Comparison of ENCODE assay signal across 15 mouse cellular contexts in genomic region chr3:149170191-149170590, GRCm38 (mm10).
DNase-seq lines count a peak whose midpoint lies in the region; ATAC-seq lines count a peak whose summit lies in the region.
"Had no signal": no experiment of that assay in that cellular context is flagged by ENCODE, and none has a peak within 500 bp of the region (broad histone marks: within the 10 kb centered on the region; RNA-seq: fewer than 3 reads in every experiment).

No protein-coding gene starts in this region.

- peak; percentile 67 for ATAC-seq in liver, embryonic 16.5 days (ENCODE audit: low read depth)
- ATAC-seq in stomach, embryonic 16.5 days (ENCODE audit: insufficient read depth, low FRiP score): peak; percentile 68; the same call in 1 of the 2 replicates
- ATAC-seq: forebrain, embryonic 14.5 days had no signal

- no peak overlapping the region for H3K9ac ChIP-seq in liver, embryonic 16.5 days (ENCODE audit: low read depth, low read length)
- H3K9ac ChIP-seq in stomach, embryonic 16.5 days (ENCODE audit: low read length): 0 out of 2 replicates have a peak overlapping the region, but pooled peaks have one; percentile 11
- H3K9ac ChIP-seq: liver, embryonic 14.5 days; neural tube, embryonic 12.5 days had no signal

- no peaks in the 10 kb centered on the region for H3K36me3 ChIP-seq in liver, embryonic 16.5 days (ENCODE audit: control insufficient read depth, insufficient read depth)
- H3K36me3 ChIP-seq in stomach, embryonic 16.5 days (ENCODE audit: control insufficient read depth, insufficient read depth, low read length): no peaks in the 10 kb centered on the region
- H3K36me3 ChIP-seq: neural tube, embryonic 12.5 days had no signal

- WGBS in liver, embryonic 16.5 days (ENCODE audit: insufficient replicate concordance): 62% methylated on average over 7 of the region's 7 CpGs
- 76% methylated on average over 7 of the region's 7 CpGs for WGBS in stomach, embryonic 16.5 days

- peak; percentile 15 for DNase-seq in urinary bladder, postnatal 25 days (ENCODE audit: low spot score)
- DNase-seq in urinary bladder, postnatal 4 days (ENCODE audit: low spot score in 2 of 2): no peak
- DNase-seq in adrenal gland, postnatal 36 days: peak; percentile 50 to 56
- no peak for DNase-seq in layer of hippocampus, adult 18-20 months (ENCODE audit: low spot score in 2 of 2)
- DNase-seq in heart, postnatal 36 days: no peak
- no peak for DNase-seq in kidney, adult 18-20 months
- DNase-seq: gastrocnemius, postnatal 25 days; kidney, postnatal 4 days; midbrain, embryonic 14.5 days; retina, postnatal 1 day had no signal

- H3K9me3 ChIP-seq in liver, embryonic 16.5 days (replicated peaks; ENCODE audit: control insufficient read depth, low read length): no peaks in the 10 kb centered on the region
- no peaks in the 10 kb centered on the region for H3K9me3 ChIP-seq in stomach, embryonic 16.5 days (replicated peaks; ENCODE audit: control insufficient read depth, low read length)
- H3K9me3 ChIP-seq: neural tube, embryonic 12.5 days had no signal

- no peaks in the 10 kb centered on the region for H3K27me3 ChIP-seq in liver, embryonic 16.5 days (ENCODE audit: control insufficient read depth, insufficient read depth, low read depth, low read length)
- no peaks in the 10 kb centered on the region for H3K27me3 ChIP-seq in stomach, embryonic 16.5 days (ENCODE audit: control insufficient read depth, insufficient read depth, low read length)
- H3K27me3 ChIP-seq: neural tube, embryonic 12.5 days had no signal

- peaks cover 2% of the 10 kb centered on the region; the same call in 1 of the 2 replicates for H3K4me1 ChIP-seq in liver, embryonic 16.5 days (ENCODE audit: control insufficient read depth, low read depth, low read length)
- H3K4me1 ChIP-seq in stomach, embryonic 16.5 days (ENCODE audit: control insufficient read depth, insufficient read depth, low read length): peaks cover 5% of the 10 kb centered on the region; the same call in 1 of the 2 replicates

- intact Hi-C loops in heart, postnatal 36 days (cut with DNase I): no loop called here

- H3K4me2 ChIP-seq in liver, embryonic 16.5 days (ENCODE audit: low read depth, low read length): no peak overlapping the region
- no peak overlapping the region for H3K4me2 ChIP-seq in stomach, embryonic 16.5 days (ENCODE audit: low read depth, low read length)
- H3K4me2 ChIP-seq: neural tube, embryonic 12.5 days had no signal

- H3K27ac ChIP-seq in liver, embryonic 16.5 days (ENCODE audit: low read length): peak overlapping the region; percentile 50; the same call in 1 of the 2 replicates
- no peak overlapping the region; the same call in 1 of the 2 replicates for H3K27ac ChIP-seq in stomach, embryonic 16.5 days (ENCODE audit: low read length)
- H3K27ac ChIP-seq: liver, embryonic 14.5 days; neural tube, embryonic 12.5 days had no signal

- H3K4me3 ChIP-seq in liver, embryonic 16.5 days (ENCODE audit: low read depth, low read length): no peak overlapping the region
- no peak overlapping the region for H3K4me3 ChIP-seq in stomach, embryonic 16.5 days (replicated peaks; ENCODE audit: low read length)
- H3K4me3 ChIP-seq: neural tube, embryonic 12.5 days had no signal

Comparison
In these comparisons a context has a peak if more than half of its experiments do, and no peak if none do; other contexts are left out.
1. DNase-seq: peak in urinary bladder, postnatal 25 days (single experiment) and adrenal gland, postnatal 36 days (2 of 2); none in urinary bladder, postnatal 4 days (0 of 2), layer of hippocampus, adult 18-20 months (0 of 2), heart, postnatal 36 days (0 of 2) and kidney, adult 18-20 months (single experiment).